Mouse (Mus musculus) heart, embryonic 13.5 days (tissue): ENCODE measurements around the gene Defa21. TPM values are rescaled to one million over a fixed set of nuclear protein-coding genes. Genes with fewer than 3 reads are reported as not detected.
"Not testable (repeated sequence)": the region's sequence is repeated elsewhere in the genome, so short reads cannot be mapped to it uniquely, and the experiment has no call there.

ENCODE experiments used
- ATAC-seq: fragments of 200-750 bp; cut with Nextera tagmentation; 2 replicates; pipeline ENCODE4 v1.8.0; 2017; ENCODE audit warnings: moderate TSS enrichment; ENCODE audit not compliant: insufficient number of reproducible peaks, low FRiP score, low TSS enrichment; ENCODE audit errors: extremely low read depth
- H3K27ac ChIP-seq: fragments of 300-500 bp; sonication (generic); replicated peaks from 2 replicates; pipeline ENCODE4 v1.5.1; 2015; ENCODE audit warnings: moderate library complexity, mild to moderate bottlenecking, inconsistent platforms
- H3K27me3 ChIP-seq: fragments of 300-500 bp; sonication (generic); replicated peaks from 2 replicates; pipeline ENCODE4 v1.6.1; 2015; ENCODE audit warnings: mild to moderate bottlenecking, inconsistent platforms
- H3K36me3 ChIP-seq: fragments of 300-500 bp; sonication (generic); 2 replicates; pipeline ENCODE4 v1.6.1; 2015; ENCODE audit warnings: mild to moderate bottlenecking, inconsistent platforms
- H3K4me1 ChIP-seq: fragments of 300-500 bp; sonication (generic); 2 replicates; pipeline ENCODE4 v1.6.1; 2015; ENCODE audit warnings: inconsistent platforms
- H3K4me2 ChIP-seq: fragments of 300-500 bp; sonication (generic); 2 replicates; pipeline ENCODE4 v1.6.1; 2015; ENCODE audit warnings: inconsistent platforms, mild to moderate bottlenecking, moderate library complexity
- H3K4me3 ChIP-seq: fragments of 300-500 bp; sonication (generic); 2 replicates; pipeline ENCODE4 v1.5.1; 2015; ENCODE audit warnings: moderate library complexity, mild to moderate bottlenecking, inconsistent platforms
- H3K9ac ChIP-seq: fragments of 300-500 bp; sonication (generic); 2 replicates; pipeline ENCODE4 v1.6.1; 2015; ENCODE audit warnings: inconsistent platforms, mild to moderate bottlenecking, moderate library complexity
- H3K9me3 ChIP-seq: fragments of 300-500 bp; sonication (generic); 2 replicates; pipeline ENCODE4 v1.6.1; 2016; ENCODE audit warnings: inconsistent platforms
- WGBS: fragments of 180-500 bp; shearing (Covaris S2); methylation state at CpG from one replicate; pipeline ENCODE4 v1.1.7; 2015; ENCODE audit warnings: mixed read lengths; 5-methylcytosine and 5-hydroxymethylcytosine counted together
- polyA plus RNA-seq: library from polyadenylated mRNA; unstranded; fragments of >200 nt; fragmentation: Nextera tagmentation; extraction: Ambion mirVana; gene quantifications from 2 replicates; pipeline ENCODE4 v1.2.1, GENCODE M21; 2015

Defa21 gene
- not detected in 2 replicates for polyA plus RNA-seq

DNA sequence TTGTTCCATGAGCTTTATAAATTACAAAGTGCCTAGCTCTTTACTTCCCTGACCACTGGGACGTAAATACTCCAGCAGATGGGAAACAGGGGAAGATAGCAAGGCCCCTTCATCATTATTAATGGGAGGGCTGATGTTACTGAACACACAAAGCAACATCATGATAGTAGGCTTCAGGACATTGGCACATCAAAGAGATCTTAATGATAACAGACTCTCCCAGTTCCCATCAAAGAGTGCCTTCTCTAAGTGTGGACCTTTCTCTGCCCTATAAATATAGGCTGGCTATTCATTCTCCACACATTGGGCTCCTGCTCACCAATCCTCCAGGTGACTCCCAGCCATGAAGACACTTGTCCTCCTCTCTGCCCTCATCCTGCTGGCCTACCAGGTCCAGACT is at the start of gene Defa21:
Gene Defa21, plus strand, starts transcription at position 301 of the 400 bp plus-strand sequence.
- not testable (repeated sequence) for H3K4me1 ChIP-seq, H3K4me2 ChIP-seq, H3K9me3 ChIP-seq, H3K4me3 ChIP-seq, ATAC-seq, H3K27ac ChIP-seq, H3K9ac ChIP-seq, H3K36me3 ChIP-seq, H3K27me3 ChIP-seq
- no CpG with 5 or more reads among the region's 1 CpGs for WGBS

- no peak overlapping the region for H3K9ac ChIP-seq
- no peaks in the 10 kb centered on the region for H3K36me3 ChIP-seq
- ATAC-seq = no peak
- H3K4me2 ChIP-seq = no peak overlapping the region
- no peak overlapping the region for H3K4me3 ChIP-seq
- 33% methylated on average over 1 of the region's 1 CpGs for WGBS
- H3K27me3 ChIP-seq = no peaks in the 10 kb centered on the region
- H3K27ac ChIP-seq = no peak overlapping the region
- H3K9me3 ChIP-seq = peaks cover 4% of the 10 kb centered on the region; the same call in 1 of the 2 replicates
- no peaks in the 10 kb centered on the region for H3K4me1 ChIP-seq
Measured at GRCm38 (mm10) chr8:20979846-20980245, 45.5 kb upstream of the Defa21 start.

- H3K36me3 ChIP-seq, H3K4me1 ChIP-seq, ATAC-seq, H3K27ac ChIP-seq, H3K4me2 ChIP-seq, H3K9ac ChIP-seq, H3K27me3 ChIP-seq, H3K4me3 ChIP-seq, H3K9me3 ChIP-seq: not testable (repeated sequence)
Measured at GRCm38 (mm10) chr8:20994042-20994441, 31.3 kb upstream of the Defa21 start.

GRCm38 (mm10) chr8:20996776-20997175 is 28.6 kb upstream of the Defa21 start:
- no peak for ATAC-seq
- H3K4me1 ChIP-seq = no peaks in the 10 kb centered on the region
- no peaks in the 10 kb centered on the region for H3K27me3 ChIP-seq
- no peaks in the 10 kb centered on the region for H3K9me3 ChIP-seq
- no peak overlapping the region for H3K9ac ChIP-seq
- H3K27ac ChIP-seq = no peak overlapping the region
- no peaks in the 10 kb centered on the region for H3K36me3 ChIP-seq
- no peak overlapping the region for H3K4me2 ChIP-seq
- WGBS = 55% methylated on average over 2 of the region's 2 CpGs
- H3K4me3 ChIP-seq = no peak overlapping the region

DNA sequence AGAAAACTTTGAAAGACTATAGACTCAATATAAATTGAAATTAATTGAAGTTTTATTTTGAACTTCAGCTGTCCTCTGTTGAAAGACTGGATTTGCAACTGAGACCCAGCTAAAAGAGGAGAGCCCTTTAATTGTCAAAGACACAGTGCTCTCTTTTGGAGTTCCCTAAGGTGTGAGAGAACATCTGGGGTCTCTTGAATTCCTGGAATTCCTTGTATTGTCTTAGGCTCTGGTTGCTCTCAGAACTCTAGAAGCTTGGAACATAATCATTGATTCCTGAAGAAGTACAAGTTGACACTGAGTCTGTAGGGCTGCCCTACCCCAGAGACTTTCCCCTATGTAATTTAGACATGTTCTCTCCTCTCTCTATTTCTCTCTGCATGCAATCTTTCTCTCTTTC is 28.1 kb upstream of the Defa21 start:
- H3K27me3 ChIP-seq = no peaks in the 10 kb centered on the region
- no peak overlapping the region for H3K4me2 ChIP-seq
- no peak overlapping the region for H3K27ac ChIP-seq
- H3K4me3 ChIP-seq = no peak overlapping the region
- H3K4me1 ChIP-seq = no peaks in the 10 kb centered on the region
- H3K36me3 ChIP-seq = no peaks in the 10 kb centered on the region
- no peak overlapping the region for H3K9ac ChIP-seq
- H3K9me3 ChIP-seq = no peaks in the 10 kb centered on the region
- no peak for ATAC-seq

- Histone ChIP-seq H3K27ac (no peak overlapping the region), H3K27me3 (no peaks in the 10 kb centered on the region), H3K4me3 (no peak overlapping the region), H3K4me2 (no peak overlapping the region), H3K9ac (no peak overlapping the region), H3K4me1 (no peaks in the 10 kb centered on the region), H3K36me3 (no peaks in the 10 kb centered on the region), H3K9me3 (peaks cover 7% of the 10 kb centered on the region; the same call in 1 of the 2 replicates)
- ATAC-seq = no peak
- 53% methylated on average over 8 of the region's 8 CpGs for WGBS
Measured at GRCm38 (mm10) chr8:21001171-21001570, 24.2 kb upstream of the Defa21 start.

- H3K27me3 ChIP-seq = no peaks in the 10 kb centered on the region
- no peaks in the 10 kb centered on the region for H3K36me3 ChIP-seq
- no peak overlapping the region for H3K27ac ChIP-seq
- H3K9me3 ChIP-seq = peaks cover 16% of the 10 kb centered on the region
- H3K4me2 ChIP-seq = no peak overlapping the region
- ATAC-seq = no peak
- no peak overlapping the region for H3K4me3 ChIP-seq
- H3K4me1 ChIP-seq = no peaks in the 10 kb centered on the region
- H3K9ac ChIP-seq = no peak overlapping the region
- WGBS = 17% methylated on average over 1 of the region's 1 CpGs
Measured at GRCm38 (mm10) chr8:21006801-21007200, 18.5 kb upstream of the Defa21 start.

DNA sequence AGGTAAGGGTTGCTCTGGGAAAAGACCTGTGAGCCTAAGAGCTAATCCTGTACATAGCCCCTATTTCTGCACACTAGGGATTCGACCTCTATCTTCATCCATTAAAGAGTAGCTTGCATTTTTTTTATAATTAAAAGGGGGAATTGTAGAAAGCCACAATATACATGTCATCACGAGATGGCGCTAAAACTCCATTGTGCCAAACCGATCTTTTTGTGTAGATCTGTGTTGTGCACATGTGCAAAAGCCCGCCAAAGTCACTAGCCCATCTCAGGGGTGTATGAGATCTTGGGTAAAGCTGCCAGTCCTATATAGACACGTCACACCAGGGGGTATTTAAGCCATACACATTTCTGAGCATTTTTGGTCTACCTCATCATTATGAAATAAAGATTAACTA is 16.8 kb upstream of the Defa21 start:
- not testable (repeated sequence) for H3K27me3 ChIP-seq, H3K9ac ChIP-seq, H3K27ac ChIP-seq, ATAC-seq, H3K4me1 ChIP-seq, H3K36me3 ChIP-seq, H3K4me3 ChIP-seq, H3K4me2 ChIP-seq
- WGBS = 42% methylated on average over 6 of the region's 6 CpGs
- H3K9me3 ChIP-seq = peaks cover 23% of the 10 kb centered on the region

DNA sequence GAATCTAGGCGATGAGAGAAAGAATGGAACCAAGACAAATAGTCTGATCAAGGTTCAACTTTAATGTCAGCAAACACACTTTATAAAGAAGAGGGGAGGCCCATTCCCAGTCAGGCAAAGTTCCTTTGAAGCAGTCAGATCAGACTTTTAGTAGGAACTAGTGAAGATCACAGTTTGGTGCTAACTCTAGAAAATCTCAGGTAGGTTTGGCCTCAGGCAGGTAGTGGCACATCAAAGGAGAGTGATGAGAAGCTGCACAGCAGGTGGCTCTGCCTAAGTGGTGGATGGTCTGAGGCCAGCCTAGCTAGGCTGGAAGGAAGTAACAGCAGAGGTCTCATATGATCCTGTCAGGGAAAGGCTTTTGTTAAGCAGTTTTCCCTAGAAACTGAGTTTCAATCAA is 14.8 kb upstream of the Defa21 start:
- peaks cover 19% of the 10 kb centered on the region for H3K9me3 ChIP-seq
- H3K4me3 ChIP-seq, ATAC-seq, H3K4me1 ChIP-seq, H3K4me2 ChIP-seq, H3K36me3 ChIP-seq, H3K9ac ChIP-seq, H3K27me3 ChIP-seq, H3K27ac ChIP-seq: not testable (repeated sequence)
- 47% methylated on average over 1 of the region's 1 CpGs for WGBS

GRCm38 (mm10) chr8:21054747-21055146 is 29.4 kb downstream of the Defa21 start, which contains the start of gene Defa23:
Defa23 (plus strand) TSS chr8:21055047.
- ATAC-seq, H3K9me3 ChIP-seq, H3K4me1 ChIP-seq, H3K4me2 ChIP-seq, H3K9ac ChIP-seq, H3K4me3 ChIP-seq, H3K27me3 ChIP-seq, H3K27ac ChIP-seq, H3K36me3 ChIP-seq: not testable (repeated sequence)
- no CpG with 5 or more reads among the region's 1 CpGs for WGBS

GRCm38 (mm10) chr8:21064738-21065137 is 39.4 kb downstream of the Defa21 start, which contains the start of gene Defa35:
Defa35 (plus strand) TSS chr8:21065038.
- 64% methylated on average over 1 of the region's 1 CpGs for WGBS

More at GRCm38 (mm10) chr8:21064738-21065137, 39.4 kb downstream of the Defa21 start, which contains the start of gene Defa35:
- H3K9ac ChIP-seq, H3K9me3 ChIP-seq, H3K27me3 ChIP-seq, H3K4me3 ChIP-seq, H3K27ac ChIP-seq, ATAC-seq, H3K36me3 ChIP-seq, H3K4me1 ChIP-seq, H3K4me2 ChIP-seq: not testable (repeated sequence)
